Mouse (Mus musculus) embryonic facial prominence, embryonic 12.5 days (tissue): Measurements from ENCODE around the gene Cnnm4. TPM values are rescaled to one million over a fixed set of nuclear protein-coding genes. Genes with fewer than 3 reads are reported as not detected.

ENCODE experiments used
- ATAC-seq: fragments of 200-750 bp; cut with Nextera tagmentation; 2 replicates; pipeline ENCODE4 v1.8.0; 2017; ENCODE audit not compliant: insufficient number of reproducible peaks, insufficient read depth, low FRiP score, low TSS enrichment
- H3K27ac ChIP-seq: fragments of 300-500 bp; sonication (generic); 2 replicates; pipeline ENCODE4 v1.5.1; 2016; ENCODE audit warnings: mild to moderate bottlenecking
- H3K27me3 ChIP-seq: fragments of 300-500 bp; sonication (generic); 2 replicates; pipeline ENCODE4 v1.6.1; 2016; ENCODE audit warnings: mild to moderate bottlenecking, moderate library complexity
- H3K36me3 ChIP-seq: fragments of 300-500 bp; sonication (generic); 2 replicates; pipeline ENCODE4 v1.6.1; 2016; ENCODE audit warnings: mild to moderate bottlenecking
- H3K4me1 ChIP-seq: fragments of 300-500 bp; sonication (generic); 2 replicates; pipeline ENCODE4 v1.6.1; 2016
- H3K4me2 ChIP-seq: fragments of 300-500 bp; sonication (generic); replicated peaks from 2 replicates; pipeline ENCODE4 v1.6.1; 2016; ENCODE audit warnings: mild to moderate bottlenecking, moderate library complexity
- H3K4me3 ChIP-seq: fragments of 300-500 bp; sonication (generic); 2 replicates; pipeline ENCODE4 v1.5.1; 2016; ENCODE audit warnings: mild to moderate bottlenecking
- H3K9ac ChIP-seq: fragments of 300-500 bp; sonication (generic); 2 replicates; pipeline ENCODE4 v1.6.1; 2016; ENCODE audit warnings: mild to moderate bottlenecking, moderate library complexity
- H3K9me3 ChIP-seq: fragments of 300-500 bp; sonication (generic); 2 replicates; pipeline ENCODE4 v1.6.1; 2016; ENCODE audit warnings: mild to moderate bottlenecking, moderate library complexity
- WGBS: fragments of 180-500 bp; shearing (Covaris S2); methylation state at CpG from one replicate; pipeline ENCODE4 v1.1.7; 2016; 5-methylcytosine and 5-hydroxymethylcytosine counted together
- polyA plus RNA-seq: library from polyadenylated mRNA; unstranded; fragments of >200 nt; fragmentation: Nextera tagmentation; extraction: Ambion mirVana; gene quantifications from 2 replicates; pipeline ENCODE4 v1.2.1, GENCODE M21; 2016

The Cnnm4 gene
- polyA plus RNA-seq, 1 experiment from 2014 or later, result 15.3 TPM

DNA sequence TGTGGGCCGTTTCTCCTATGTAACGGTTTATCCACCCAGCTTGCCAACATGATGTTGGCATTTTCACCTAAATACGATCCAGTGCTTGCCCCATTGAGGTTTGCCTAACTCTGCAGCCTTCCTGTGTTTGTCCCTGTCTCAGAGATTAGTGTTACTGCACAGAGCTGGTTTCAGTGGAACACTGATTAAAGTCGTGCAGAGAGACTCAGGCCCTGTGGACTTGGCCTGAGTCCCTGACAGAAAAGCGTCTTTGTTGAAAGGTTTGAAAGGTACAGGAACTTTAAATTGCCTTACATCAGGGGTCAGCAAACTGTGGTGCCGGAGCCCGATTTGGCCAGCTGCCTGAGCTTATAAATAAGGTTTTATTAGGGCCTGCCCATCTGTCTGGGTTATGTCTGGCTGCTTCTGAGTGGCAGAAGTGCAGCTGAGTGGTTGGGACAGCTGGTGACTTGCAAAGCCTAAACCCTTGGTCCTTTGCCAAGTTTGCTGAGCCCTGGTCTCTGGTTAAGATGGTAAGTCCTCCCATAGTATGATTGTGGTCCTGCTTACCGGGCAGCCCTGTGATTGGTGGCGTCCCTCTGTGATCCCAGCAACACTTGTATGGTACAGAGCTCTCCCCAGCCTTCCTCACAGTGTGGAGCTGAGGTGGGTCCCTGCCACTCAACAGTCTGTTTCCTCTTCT, 52.1 kb downstream of the Cnnm4 start:
- Histone ChIP-seq H3K27me3 (no peaks in the 10 kb centered on the region), H3K9ac (no peak overlapping the region), H3K27ac (no peak overlapping the region; the same call in 1 of the 2 replicates), H3K9me3 (no peaks in the 10 kb centered on the region), H3K4me3 (no peak overlapping the region), H3K36me3 (peaks cover 71% of the 10 kb centered on the region), H3K4me1 (no peaks in the 10 kb centered on the region), H3K4me2 (no peak overlapping the region)
- ATAC-seq, result no peak
- 84% methylated on average over 9 of the region's 9 CpGs for WGBS

- H3K9me3 ChIP-seq, result no peaks in the 10 kb centered on the region
- ATAC-seq, result no peak
- peaks cover 68% of the 10 kb centered on the region for H3K36me3 ChIP-seq
- H3K4me2 ChIP-seq, result no peak overlapping the region
- no peaks in the 10 kb centered on the region for H3K4me1 ChIP-seq
- no peak overlapping the region for H3K4me3 ChIP-seq
- no peaks in the 10 kb centered on the region for H3K27me3 ChIP-seq
- WGBS, result 92% methylated on average over 5 of the region's 5 CpGs
- no peak overlapping the region for H3K9ac ChIP-seq
- no peak overlapping the region for H3K27ac ChIP-seq
These were observed 52.6 kb downstream of the Cnnm4 start for GRCm38 (mm10) chr1:36524058-36524457.

DNA sequence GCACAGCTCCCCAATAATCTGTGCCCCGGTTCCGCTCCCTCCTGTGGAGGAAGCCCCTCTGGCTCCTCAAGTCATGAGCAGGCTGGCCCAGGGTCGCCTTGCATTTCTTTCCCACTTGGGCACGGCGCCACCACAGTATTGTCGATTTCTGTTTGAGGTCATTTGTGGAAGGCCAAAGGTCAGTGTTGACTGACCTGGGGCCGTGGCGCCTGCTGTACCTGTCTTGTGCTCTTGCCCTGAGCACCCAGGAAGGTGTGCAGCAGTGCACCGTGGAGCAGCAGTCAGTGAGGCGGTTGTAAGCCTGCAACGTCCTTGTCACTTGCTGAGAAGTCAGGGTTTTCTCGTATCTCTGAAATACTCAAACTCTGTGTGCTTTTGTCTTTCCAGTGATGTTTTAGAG, 54.4 kb downstream of the Cnnm4 start:
- WGBS, result 85% methylated on average over 12 of the region's 12 CpGs
- H3K36me3 ChIP-seq, result peaks cover 54% of the 10 kb centered on the region
- no peaks in the 10 kb centered on the region for H3K4me1 ChIP-seq

GRCm38 (mm10) chr1:36526903-36527302, 55.5 kb downstream of the Cnnm4 start:
- Histone ChIP-seq H3K4me3 (no peak overlapping the region), H3K4me2 (no peak overlapping the region), H3K9ac (no peak overlapping the region), H3K4me1 (no peaks in the 10 kb centered on the region), H3K27me3 (no peaks in the 10 kb centered on the region), H3K27ac (no peak overlapping the region), H3K9me3 (no peaks in the 10 kb centered on the region), H3K36me3 (peaks cover 48% of the 10 kb centered on the region)
- ATAC-seq, result no peak
- WGBS, result 90% methylated on average over 10 of the region's 10 CpGs

More for the DNA sequence above, 54.4 kb downstream of the Cnnm4 start:
- Histone ChIP-seq H3K27ac (no peak overlapping the region), H3K4me2 (no peak overlapping the region), H3K4me3 (no peak overlapping the region), H3K9ac (no peak overlapping the region), H3K27me3 (no peaks in the 10 kb centered on the region), H3K9me3 (no peaks in the 10 kb centered on the region)
- ATAC-seq, result no peak

- H3K36me3 ChIP-seq, result peaks cover 39% of the 10 kb centered on the region
These were observed 56.9 kb downstream of the Cnnm4 start for GRCm38 (mm10) chr1:36528351-36528750.

DNA sequence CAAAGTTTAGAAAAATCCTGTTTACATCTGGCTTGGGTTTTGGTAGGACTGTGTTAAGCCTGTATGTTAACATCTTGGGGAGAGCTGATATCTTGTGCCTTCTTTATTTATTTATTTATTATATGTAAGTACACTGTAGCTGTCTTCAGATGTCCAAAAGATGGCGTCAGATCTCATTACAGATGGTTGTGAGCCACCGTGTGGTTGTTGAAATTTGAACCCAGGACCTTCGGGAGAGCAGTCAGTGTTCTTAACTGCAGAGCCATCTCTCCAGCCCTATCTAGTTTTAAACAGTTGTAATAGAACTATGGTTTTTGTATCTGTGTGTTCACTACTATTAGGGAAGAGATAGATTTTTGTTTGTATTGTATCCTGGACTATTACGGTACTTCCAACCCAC, 57.9 kb downstream of the Cnnm4 start:
- H3K36me3 ChIP-seq, result peaks cover 30% of the 10 kb centered on the region
- WGBS, result 71% methylated on average over 4 of the region's 4 CpGs

More at GRCm38 (mm10) chr1:36528351-36528750, 56.9 kb downstream of the Cnnm4 start:
- 29% methylated on average over 1 of the region's 1 CpGs for WGBS
- ATAC-seq, result no peak
- Histone ChIP-seq H3K9me3 (no peaks in the 10 kb centered on the region), H3K27me3 (no peaks in the 10 kb centered on the region), H3K27ac (0 out of 2 replicates have a peak overlapping the region, but pooled peaks have one; percentile 7), H3K4me1 (no peaks in the 10 kb centered on the region), H3K9ac (no peak overlapping the region), H3K4me3 (no peak overlapping the region), H3K4me2 (no peak overlapping the region)

DNA sequence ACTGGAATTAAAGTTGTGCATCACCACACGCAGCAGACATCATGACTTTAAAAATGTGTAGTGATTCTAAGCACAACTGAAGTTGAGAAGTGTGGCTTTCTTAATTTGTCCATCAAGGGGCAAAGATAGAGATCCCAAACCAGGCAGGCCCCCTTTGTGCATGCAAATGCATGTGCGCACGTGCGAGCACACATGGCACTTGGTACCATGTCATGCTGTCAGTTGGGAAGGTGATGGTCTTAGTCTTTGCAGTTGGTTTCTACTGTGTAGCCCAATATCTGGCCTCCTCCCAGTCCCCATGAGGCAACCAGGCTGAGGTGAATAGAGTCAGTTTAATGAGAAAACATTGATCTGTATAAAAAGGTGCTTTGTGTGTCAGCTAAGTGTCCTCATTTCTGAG, 58.5 kb downstream of the Cnnm4 start:
- 93% methylated on average over 4 of the region's 4 CpGs for WGBS

More for the DNA sequence above, 57.9 kb downstream of the Cnnm4 start:
- Histone ChIP-seq H3K9ac (no peak overlapping the region), H3K27me3 (no peaks in the 10 kb centered on the region), H3K4me3 (no peak overlapping the region), H3K9me3 (no peaks in the 10 kb centered on the region), H3K27ac (no peak overlapping the region), H3K4me1 (0 out of 2 replicates have a peak, but pooled peaks cover 3% of the 10 kb centered on the region), H3K4me2 (no peak overlapping the region)
- ATAC-seq, result no peak

DNA sequence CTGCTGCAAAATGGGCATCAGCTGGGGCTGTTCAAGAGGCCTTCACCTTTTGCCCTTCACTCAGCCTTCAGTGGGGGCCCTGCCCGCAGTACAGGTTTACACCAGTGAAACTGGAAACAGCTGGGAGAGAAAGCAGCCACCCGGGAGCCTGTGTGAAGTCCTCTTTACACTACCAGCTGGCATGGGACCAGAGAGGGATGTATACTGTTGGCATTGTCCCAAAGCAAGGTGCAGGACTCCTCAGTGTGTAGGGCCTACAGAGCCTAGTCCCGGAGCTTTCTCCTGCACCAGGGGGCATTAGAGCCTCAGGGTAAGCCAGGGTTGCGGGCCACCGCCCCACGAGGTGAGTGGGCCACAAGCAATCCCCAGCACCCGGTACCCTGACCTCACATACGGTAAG, 59.1 kb downstream of the Cnnm4 start:
- H3K9me3 ChIP-seq, result no peaks in the 10 kb centered on the region
- H3K9ac ChIP-seq, result no peak overlapping the region
- H3K36me3 ChIP-seq, result peaks cover 18% of the 10 kb centered on the region
- H3K27me3 ChIP-seq, result no peaks in the 10 kb centered on the region
- no peak overlapping the region for H3K4me2 ChIP-seq
- no peak overlapping the region for H3K4me3 ChIP-seq
- H3K4me1 ChIP-seq, result 0 out of 2 replicates have a peak, but pooled peaks cover 3% of the 10 kb centered on the region
- no peak for ATAC-seq
- 70% methylated on average over 8 of the region's 8 CpGs for WGBS
- H3K27ac ChIP-seq, result no peak overlapping the region

More for the DNA sequence above, 58.5 kb downstream of the Cnnm4 start:
- Histone ChIP-seq H3K4me3 (no peak overlapping the region), H3K27ac (no peak overlapping the region), H3K27me3 (no peaks in the 10 kb centered on the region), H3K9me3 (no peaks in the 10 kb centered on the region), H3K9ac (no peak overlapping the region), H3K4me2 (no peak overlapping the region), H3K4me1 (0 out of 2 replicates have a peak, but pooled peaks cover 3% of the 10 kb centered on the region), H3K36me3 (peaks cover 24% of the 10 kb centered on the region)
- ATAC-seq, result no peak

GRCm38 (mm10) chr1:36530962-36531361, 59.5 kb downstream of the Cnnm4 start:
- no peak overlapping the region for H3K4me2 ChIP-seq
- 0 out of 2 replicates have a peak, but pooled peaks cover 3% of the 10 kb centered on the region for H3K4me1 ChIP-seq
- ATAC-seq, result no peak
- 92% methylated on average over 7 of the region's 7 CpGs for WGBS
- H3K27ac ChIP-seq, result no peak overlapping the region
- H3K9me3 ChIP-seq, result no peaks in the 10 kb centered on the region
- no peak overlapping the region for H3K9ac ChIP-seq
- no peaks in the 10 kb centered on the region for H3K27me3 ChIP-seq
- no peak overlapping the region for H3K4me3 ChIP-seq
- peaks cover 13% of the 10 kb centered on the region for H3K36me3 ChIP-seq

DNA sequence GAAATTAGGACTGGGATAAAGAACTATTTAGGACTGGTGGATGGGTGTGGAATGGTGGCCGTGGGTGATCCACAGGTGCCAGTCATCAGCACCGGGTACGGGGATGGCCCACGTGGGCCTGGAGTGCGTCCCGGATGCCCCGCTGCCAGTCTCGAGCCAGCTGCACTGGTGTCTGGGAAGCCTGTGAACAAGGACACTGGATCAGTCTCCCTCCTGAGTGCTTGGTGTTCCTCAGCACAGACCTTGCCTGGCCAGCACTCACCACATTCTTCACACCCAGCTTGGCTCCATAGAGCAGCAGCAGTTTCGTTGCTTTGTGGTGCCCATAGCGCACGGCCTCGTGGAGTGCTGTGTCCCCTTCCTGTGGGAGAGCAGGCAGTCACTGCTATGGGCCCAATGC, 60.0 kb downstream of the Cnnm4 start:
- H3K4me1 ChIP-seq, result 0 out of 2 replicates have a peak, but pooled peaks cover 3% of the 10 kb centered on the region
- no peak overlapping the region for H3K4me3 ChIP-seq
- WGBS, result 90% methylated on average over 12 of the region's 12 CpGs
- peaks cover 14% of the 10 kb centered on the region for H3K36me3 ChIP-seq
- H3K27me3 ChIP-seq, result no peaks in the 10 kb centered on the region
- no peaks in the 10 kb centered on the region for H3K9me3 ChIP-seq
- no peak overlapping the region for H3K9ac ChIP-seq
- no peak overlapping the region for H3K27ac ChIP-seq
- ATAC-seq, result no peak; the same call in 1 of the 2 replicates
- H3K4me2 ChIP-seq, result no peak overlapping the region

DNA sequence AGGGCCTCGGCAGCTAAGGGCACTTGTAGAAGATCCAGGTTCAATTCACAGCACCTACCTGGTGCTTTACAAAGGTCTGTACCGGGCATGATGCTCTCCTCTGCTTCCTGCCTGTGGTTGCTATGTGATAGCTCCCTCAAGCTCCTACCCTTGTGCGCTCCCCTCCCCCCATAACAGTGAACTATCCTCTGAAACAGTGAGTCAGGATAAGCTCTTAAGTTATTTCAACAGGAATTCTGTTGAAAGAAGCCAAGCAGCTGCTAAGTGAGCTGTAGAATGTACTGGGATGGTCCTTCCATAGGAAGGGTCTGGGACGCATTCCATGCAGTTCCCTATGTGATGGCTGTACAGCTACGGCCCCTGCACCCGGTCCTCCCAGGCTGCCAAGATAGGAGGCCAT, 62.1 kb downstream of the Cnnm4 start:
- Histone ChIP-seq H3K9ac (no peak overlapping the region), H3K4me2 (no peak overlapping the region)

GRCm38 (mm10) chr1:36534595-36535058, 63.2 kb downstream of the Cnnm4 start:
- H3K27ac ChIP-seq, result no peak overlapping the region
- no peak for ATAC-seq
- 85% methylated on average over 6 of the region's 6 CpGs for WGBS
- H3K4me2 ChIP-seq, result no peak overlapping the region
- H3K4me1 ChIP-seq, result 0 out of 2 replicates have a peak, but pooled peaks cover 3% of the 10 kb centered on the region
- peaks cover 21% of the 10 kb centered on the region for H3K36me3 ChIP-seq
- H3K27me3 ChIP-seq, result no peaks in the 10 kb centered on the region
- no peak overlapping the region for H3K4me3 ChIP-seq
- H3K9ac ChIP-seq, result no peak overlapping the region
- H3K9me3 ChIP-seq, result no peaks in the 10 kb centered on the region

More for the DNA sequence above, 62.1 kb downstream of the Cnnm4 start:
- WGBS, result 82% methylated on average over 6 of the region's 6 CpGs
- H3K9me3 ChIP-seq, result no peaks in the 10 kb centered on the region
- ATAC-seq, result 0 out of 2 replicates have a peak, but pooled peaks have one; percentile 43
- H3K27me3 ChIP-seq, result no peaks in the 10 kb centered on the region
- H3K27ac ChIP-seq, result peak overlapping the region; percentile 18; the same call in 1 of the 2 replicates
- no peak overlapping the region for H3K4me3 ChIP-seq
- H3K36me3 ChIP-seq, result peaks cover 12% of the 10 kb centered on the region
- 0 out of 2 replicates have a peak, but pooled peaks cover 3% of the 10 kb centered on the region for H3K4me1 ChIP-seq
